Mouse (Mus musculus) myocyte (in vitro differentiated cells): ENCODE data around the gene Tiam2. TPM values are rescaled to one million over a fixed set of nuclear protein-coding genes. Genes with fewer than 3 reads are reported as not detected.

Source experiments
- H3K27me3 ChIP-seq: one replicate; pipeline ENCODE4 v1.6.1; 2011; ENCODE audit not compliant: control insufficient read depth, insufficient read depth, insufficient read length
- H3K36me3 ChIP-seq: one replicate; pipeline ENCODE4 v1.6.1; 2011; ENCODE audit not compliant: control insufficient read depth, insufficient read depth
- H3K4me2 ChIP-seq: one replicate; pipeline ENCODE4 v1.6.1; 2011; ENCODE audit warnings: low read depth, control low read depth
- H3K4me3 ChIP-seq: one replicate; pipeline ENCODE4 v1.5.1; 2011; ENCODE audit warnings: mild to moderate bottlenecking, control low read depth, moderate library complexity
- H3K79me2 ChIP-seq: one replicate; pipeline ENCODE4 v1.6.1; 2011; ENCODE audit not compliant: control insufficient read depth, insufficient read depth
- H3ac ChIP-seq: one replicate; pipeline ENCODE4 v1.6.1; 2011; ENCODE audit not compliant: control insufficient read depth, insufficient read length
- E2F4 ChIP-seq: IDR thresholded peaks from one replicate; pipeline ENCODE4 v1.6.1; 2011; ENCODE audit warnings: mild to moderate bottlenecking, control low read depth, moderate library complexity; ENCODE audit not compliant: insufficient read depth
- MAX ChIP-seq: IDR thresholded peaks from one replicate; pipeline ENCODE4 v1.6.1; 2011; ENCODE audit warnings: low read depth, mild to moderate bottlenecking, control low read depth
- MYOD1 ChIP-seq, 3 experiments: IDR thresholded peaks; one replicate each; pipeline ENCODE4 v1.6.1; 2011; ENCODE audit warnings: control low read depth in 2 of 3, low read depth in 2 of 3, mild to moderate bottlenecking in 2 of 3, moderate library complexity in 1 of 3; ENCODE audit not compliant: insufficient read length in 2 of 3, control insufficient read depth in 1 of 3
- MYOG ChIP-seq, 3 experiments: IDR thresholded peaks; one replicate each; pipeline ENCODE4 v1.6.1; 2011; ENCODE audit warnings: control low read depth in 2 of 3, low read depth in 2 of 3, mild to moderate bottlenecking in 2 of 3; ENCODE audit not compliant: insufficient read length in 2 of 3, control insufficient read depth in 1 of 3, insufficient read depth in 1 of 3
- POLR2A ChIP-seq: IDR thresholded peaks from one replicate; pipeline ENCODE4 v1.6.1; 2011; ENCODE audit warnings: low read depth, mild to moderate bottlenecking, control low read depth, moderate library complexity; ENCODE audit not compliant: insufficient read length
- POLR2AphosphoS2 ChIP-seq: IDR thresholded peaks from one replicate; pipeline ENCODE4 v1.6.1; 2011; ENCODE audit warnings: low read depth, control low read depth; ENCODE audit not compliant: insufficient read length
- REST ChIP-seq: IDR thresholded peaks from one replicate; pipeline ENCODE4 v1.6.1; 2011; ENCODE audit warnings: mild to moderate bottlenecking, control low read depth, moderate library complexity; ENCODE audit not compliant: insufficient read depth, insufficient read length
- SRF ChIP-seq: IDR thresholded peaks from one replicate; pipeline ENCODE4 v1.6.1; 2011; ENCODE audit warnings: low read depth; ENCODE audit not compliant: control insufficient read depth, insufficient read length
- TCF12 ChIP-seq: IDR thresholded peaks from one replicate; pipeline ENCODE4 v1.6.1; 2011; ENCODE audit warnings: mild to moderate bottlenecking, control low read depth; ENCODE audit not compliant: poor library complexity, insufficient read depth, severe bottlenecking
- TCF3 ChIP-seq: IDR thresholded peaks from one replicate; pipeline ENCODE4 v1.6.1; 2011; ENCODE audit warnings: low read depth, control low read depth; ENCODE audit not compliant: insufficient read length
- USF1 ChIP-seq: IDR thresholded peaks from one replicate; pipeline ENCODE4 v1.6.1; 2011; ENCODE audit warnings: low read depth, mild to moderate bottlenecking, control low read depth, moderate library complexity
- polyA plus RNA-seq: library from polyadenylated mRNA; unstranded; fragments of >200 nt; fragmentation: generic; extraction: Trizol; gene quantifications from one replicate; pipeline ENCODE4 v1.2.1, GENCODE M21; 2012; ENCODE audit warnings: missing spikeins

The Tiam2 gene
- 7.8 TPM for polyA plus RNA-seq

DNA sequence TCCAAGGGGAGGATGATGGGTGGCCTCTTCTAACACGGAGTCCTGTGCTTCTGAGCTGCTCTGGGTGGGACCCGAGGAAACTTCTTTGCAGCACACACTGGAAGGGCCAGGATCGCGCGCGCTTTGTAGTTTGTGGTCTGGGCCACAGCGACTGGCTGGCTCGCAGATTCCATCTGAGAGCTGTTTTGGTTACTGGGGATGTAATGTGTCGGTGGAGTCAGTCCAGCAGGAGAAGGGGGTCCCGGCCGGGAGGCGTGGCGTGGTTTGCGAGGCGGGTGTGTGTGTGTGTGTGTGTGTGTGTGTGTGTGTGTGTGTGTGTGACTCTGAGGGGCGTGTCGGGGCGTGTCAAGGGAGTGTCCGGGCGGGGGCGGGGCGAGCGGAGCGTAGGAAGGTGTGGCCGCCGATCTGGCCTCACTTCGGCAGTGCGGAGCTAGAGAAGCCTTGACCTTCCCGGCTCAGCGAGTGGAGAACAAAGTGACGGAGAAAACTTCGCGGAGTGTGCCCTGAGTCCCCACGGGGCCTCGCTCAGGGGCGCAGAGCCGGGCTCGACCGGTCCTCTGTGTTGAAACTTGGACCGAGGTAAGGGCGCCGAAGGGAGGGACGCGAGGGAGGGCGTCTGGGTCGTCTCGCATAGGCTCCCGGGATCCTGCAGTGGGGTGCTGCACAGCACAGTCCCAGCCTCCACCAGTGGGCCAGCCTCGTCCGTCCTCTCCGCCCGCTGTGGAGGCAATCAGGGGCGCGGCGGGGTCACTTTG, at the start of gene Tiam2:
Gene Tiam2 (plus strand): TSS at position 426 of the 755 bp plus-strand sequence.
- H3K36me3 ChIP-seq, result no peaks in the 10 kb centered on the region
- H3K4me2 ChIP-seq, result peak within 1 kb of the TSS; percentile 96
- H3K27me3 ChIP-seq, result no peaks in the 10 kb centered on the region
- peak within 1 kb of the TSS; percentile 86 for H3K4me3 ChIP-seq
- H3ac ChIP-seq, result peak within 1 kb of the TSS; percentile 59
- TF ChIP-seq POLR2A (peak; percentile 82), TCF3 (no peak), REST (no peak), POLR2AphosphoS2 (peak; percentile 93), MYOG (IDR thresholded peaks at IDR 0.05; ENCODE audit: control insufficient read depth in 1 of 3, insufficient read depth in 1 of 3, insufficient read length in 2 of 3, low read depth in 2 of 3) (peak in 1 of 3 experiments; percentile 11), MYOD1 (IDR thresholded peaks at IDR 0.05; ENCODE audit: control insufficient read depth in 1 of 3, insufficient read length in 2 of 3, low read depth in 2 of 3) (no peak), SRF (no peak), MAX (no peak)
- peaks cover 45% of the 10 kb centered on the region for H3K79me2 ChIP-seq

DNA sequence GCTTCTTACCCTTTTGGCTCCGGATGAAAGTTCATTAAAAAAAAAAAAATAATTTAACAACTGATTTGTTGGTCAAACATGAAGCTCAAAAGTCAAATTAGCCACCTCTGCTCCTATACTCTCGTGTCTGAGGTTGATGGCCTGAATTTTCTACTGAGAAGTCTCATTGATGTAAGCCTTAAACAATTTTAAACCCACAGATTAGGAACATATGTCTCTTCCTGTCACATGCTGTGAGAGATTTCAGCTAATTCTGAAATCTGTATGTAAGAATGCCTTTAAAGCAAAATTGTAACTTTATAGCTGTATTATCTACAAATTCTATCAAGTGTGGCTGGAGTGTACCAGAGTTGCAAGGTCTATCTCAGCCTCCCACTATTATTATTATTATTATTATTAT, 46.1 kb upstream of the Tiam2 start:
- Histone ChIP-seq H3K36me3 (no peaks in the 10 kb centered on the region), H3K4me2 (no peak overlapping the region), H3K4me3 (no peak overlapping the region), H3K27me3 (no peaks in the 10 kb centered on the region), H3K79me2 (no peaks in the 10 kb centered on the region), H3ac (no peak overlapping the region)
- TF ChIP-seq MYOD1 (IDR thresholded peaks at IDR 0.05; ENCODE audit: control insufficient read depth in 1 of 3, insufficient read length in 2 of 3, low read depth in 2 of 3) (no peak), POLR2AphosphoS2 (no peak), E2F4 (no peak), TCF12 (no peak), MYOG (IDR thresholded peaks at IDR 0.05; ENCODE audit: control insufficient read depth in 1 of 3, insufficient read depth in 1 of 3, insufficient read length in 2 of 3, low read depth in 2 of 3) (no peak), SRF (no peak)

DNA sequence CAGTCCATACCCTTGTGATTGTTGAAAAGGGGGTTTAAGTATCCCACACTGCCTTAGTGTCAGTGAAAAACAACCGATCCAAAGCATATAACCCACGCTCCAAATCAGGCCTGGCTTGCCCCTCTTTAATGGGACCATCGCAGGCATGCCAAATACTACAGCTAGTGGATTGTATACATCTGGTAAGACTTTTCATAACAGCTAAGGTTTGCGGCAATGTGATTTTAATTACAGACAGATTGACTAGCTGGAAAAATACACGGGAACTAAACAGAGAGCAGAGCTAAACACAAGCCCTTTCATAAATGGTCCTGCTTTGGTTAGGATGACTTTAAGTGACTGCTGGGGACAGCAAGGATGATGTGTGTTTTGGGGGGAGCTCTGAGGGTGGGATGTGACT, 44.4 kb upstream of the Tiam2 start:
- Histone ChIP-seq H3K79me2 (no peaks in the 10 kb centered on the region), H3K4me2 (no peak overlapping the region), H3ac (no peak overlapping the region), H3K27me3 (no peaks in the 10 kb centered on the region), H3K36me3 (no peaks in the 10 kb centered on the region), H3K4me3 (no peak overlapping the region)
- TF ChIP-seq TCF12, result no peak
- TF ChIP-seq E2F4, result no peak
- no peak for TF ChIP-seq MAX
- TF ChIP-seq USF1, result no peak
- no peak for TF ChIP-seq POLR2A
- TF ChIP-seq SRF, result no peak
- no peak for TF ChIP-seq POLR2AphosphoS2
- TF ChIP-seq MYOD1 (IDR thresholded peaks at IDR 0.05; ENCODE audit: control insufficient read depth in 1 of 3, insufficient read length in 2 of 3, low read depth in 2 of 3), result no peak

DNA sequence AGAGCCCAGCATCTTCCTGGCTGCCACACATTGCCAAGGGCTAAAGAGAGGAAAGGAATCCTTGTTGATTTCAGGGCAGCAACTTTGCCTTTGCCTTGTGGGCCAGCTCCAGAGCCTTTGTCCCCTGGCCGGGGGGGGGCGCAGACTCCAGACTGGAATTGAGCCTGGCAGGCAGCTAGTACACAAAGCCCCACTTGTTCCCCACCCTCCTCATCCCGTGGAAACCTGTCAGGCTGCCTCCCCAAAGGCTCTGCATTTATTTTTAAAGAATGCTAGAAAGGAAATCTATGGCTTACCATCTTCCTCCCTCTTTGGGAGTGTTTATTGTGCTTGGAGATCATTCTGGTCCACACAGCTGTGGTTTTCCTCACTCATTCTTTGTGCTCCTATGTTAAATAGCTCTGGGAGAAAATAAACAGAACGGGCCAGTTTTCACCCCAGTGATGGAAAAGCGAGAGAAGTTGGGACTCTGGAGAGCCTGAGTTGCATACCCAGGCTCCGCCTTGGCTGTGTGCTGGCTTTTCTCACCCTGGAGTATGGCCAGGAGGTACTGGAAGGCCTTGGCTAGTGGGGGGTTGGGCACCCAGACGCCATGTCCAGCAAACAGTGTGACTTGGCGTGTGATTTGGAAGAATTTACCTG, 41.2 kb upstream of the Tiam2 start:
- no peak overlapping the region for H3K4me2 ChIP-seq
- H3K36me3 ChIP-seq, result no peaks in the 10 kb centered on the region
- H3ac ChIP-seq, result no peak overlapping the region
- TF ChIP-seq POLR2A, result no peak
- H3K79me2 ChIP-seq, result no peaks in the 10 kb centered on the region
- H3K4me3 ChIP-seq, result no peak overlapping the region
- H3K27me3 ChIP-seq, result no peaks in the 10 kb centered on the region

DNA sequence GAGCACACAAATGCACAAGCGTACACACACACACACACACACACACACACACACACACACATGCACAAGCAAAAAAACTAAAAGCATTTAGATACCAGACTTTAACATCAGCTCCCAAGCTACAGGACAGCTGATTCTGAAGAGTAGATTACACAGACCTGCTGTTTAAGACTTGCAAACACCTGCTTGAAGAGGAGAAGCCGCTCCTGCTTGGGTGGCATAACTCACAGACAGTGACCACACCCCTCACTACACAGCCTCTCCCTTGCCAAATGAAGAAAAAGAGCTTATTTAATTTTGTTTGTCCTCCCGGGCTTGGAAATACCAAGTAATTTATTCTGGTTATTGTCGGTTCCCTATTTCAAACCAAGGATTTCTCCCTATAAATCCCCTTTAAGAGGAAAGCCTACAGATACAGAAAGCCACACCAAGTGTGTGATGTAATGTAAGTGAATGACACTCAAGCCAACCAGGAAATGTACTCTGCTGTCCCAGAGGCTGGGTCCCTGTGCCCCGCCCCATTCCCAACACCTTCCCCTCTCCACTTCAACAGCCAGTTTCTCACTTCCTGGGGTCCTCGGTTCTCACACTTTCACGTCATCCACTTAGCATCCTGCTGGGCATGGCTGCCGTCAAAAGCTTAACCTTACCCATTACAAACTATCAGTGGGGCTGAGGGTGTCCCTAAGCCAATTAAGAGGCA, 40.1 kb upstream of the Tiam2 start:
- Histone ChIP-seq H3K4me2 (no peak overlapping the region), H3K27me3 (no peaks in the 10 kb centered on the region), H3K4me3 (no peak overlapping the region), H3K79me2 (no peaks in the 10 kb centered on the region), H3ac (no peak overlapping the region), H3K36me3 (no peaks in the 10 kb centered on the region)
- TF ChIP-seq USF1 (no peak), MAX (no peak), E2F4 (no peak), POLR2AphosphoS2 (no peak), MYOD1 (IDR thresholded peaks at IDR 0.05; ENCODE audit: control insufficient read depth in 1 of 3, insufficient read length in 2 of 3, low read depth in 2 of 3) (no peak), MYOG (IDR thresholded peaks at IDR 0.05; ENCODE audit: control insufficient read depth in 1 of 3, insufficient read depth in 1 of 3, insufficient read length in 2 of 3, low read depth in 2 of 3) (no peak), TCF3 (no peak), POLR2A (no peak), REST (no peak)
